Mouse (Mus musculus): ENCODE results near the gene Ptp4a2.
"Not testable (repeated sequence)": the region's sequence is repeated elsewhere in the genome, so short reads cannot be mapped to it uniquely, and the experiment has no call there.

Ptp4a2 gene

GRCm38 (mm10) chr4:129853053-129853452 is 42.0 kb downstream of the Ptp4a2 start:
- no peak for DNase-seq (ENCODE audit: low spot score)

- no peak for DNase-seq (ENCODE audit: low spot score)
These were observed 43.0 kb downstream of the Ptp4a2 start for GRCm38 (mm10) chr4:129853996-129854395.

GRCm38 (mm10) chr4:129854615-129855014 is 43.6 kb downstream of the Ptp4a2 start:
- no peak for DNase-seq (ENCODE audit: low spot score)

DNA sequence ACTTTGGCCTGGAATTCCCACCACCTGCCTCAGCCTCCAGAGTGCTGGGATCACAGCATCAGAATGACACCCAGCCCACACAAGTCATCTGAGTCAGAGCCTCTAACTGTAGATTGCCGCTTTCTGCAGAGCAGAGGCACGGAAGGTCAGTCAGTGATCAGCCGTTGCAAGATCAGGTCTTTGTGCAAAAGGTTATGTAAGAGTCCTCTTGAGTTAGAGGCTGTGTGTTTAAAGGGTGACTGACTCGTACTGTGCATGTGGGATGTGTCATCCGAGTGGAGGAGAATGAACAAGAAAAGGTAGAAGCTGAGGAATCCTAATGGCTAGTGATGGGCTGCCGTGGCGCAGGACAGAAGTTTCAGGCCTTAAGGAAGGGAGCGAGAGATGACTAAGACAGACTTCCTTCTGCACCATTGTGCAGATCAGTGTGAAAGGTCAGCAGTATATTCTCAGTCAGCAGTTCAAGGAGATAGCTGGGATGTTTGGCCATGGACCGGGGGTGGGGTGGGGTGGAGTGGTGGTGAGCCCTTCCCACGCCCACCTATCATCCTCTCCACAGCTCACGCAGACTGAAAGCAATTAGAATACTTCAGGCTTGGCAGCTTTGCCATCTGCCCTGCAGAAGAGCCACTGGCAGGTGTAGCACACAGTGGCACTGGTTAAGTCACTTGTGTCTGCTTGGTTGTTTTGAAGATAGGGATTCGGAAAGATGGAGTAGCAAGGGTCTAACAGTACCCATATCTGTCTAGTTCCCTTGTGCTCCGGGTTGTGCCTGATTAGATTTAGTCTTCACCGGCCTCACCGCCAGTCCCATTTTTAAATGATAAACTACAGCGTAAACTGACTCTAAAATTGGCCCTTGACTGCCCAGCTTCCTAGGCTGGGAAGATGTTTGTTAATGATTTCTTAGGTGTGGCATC is 44.3 kb downstream of the Ptp4a2 start:
- no peak for DNase-seq (ENCODE audit: low spot score)

DNA sequence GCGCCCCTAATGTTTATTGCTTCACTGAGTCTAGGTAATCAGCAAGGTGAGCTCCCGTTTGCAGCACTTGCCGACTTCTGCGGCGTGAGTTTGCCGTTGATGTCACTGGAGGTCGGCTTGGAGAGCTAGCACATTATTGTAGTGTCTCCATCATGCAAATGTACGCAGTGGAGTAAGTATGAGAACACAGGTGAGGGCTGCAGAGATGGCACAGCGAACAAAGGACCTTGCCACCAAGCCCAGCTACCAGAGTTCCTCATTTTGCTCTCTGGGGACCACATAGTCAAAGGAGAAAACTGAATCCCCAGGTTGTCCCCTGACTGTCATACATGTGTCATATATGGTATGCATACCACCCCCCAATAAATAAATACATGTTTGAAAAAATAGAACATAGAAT is 49.4 kb downstream of the Ptp4a2 start:
- DNase-seq (ENCODE audit: low spot score), result no peak

DNA sequence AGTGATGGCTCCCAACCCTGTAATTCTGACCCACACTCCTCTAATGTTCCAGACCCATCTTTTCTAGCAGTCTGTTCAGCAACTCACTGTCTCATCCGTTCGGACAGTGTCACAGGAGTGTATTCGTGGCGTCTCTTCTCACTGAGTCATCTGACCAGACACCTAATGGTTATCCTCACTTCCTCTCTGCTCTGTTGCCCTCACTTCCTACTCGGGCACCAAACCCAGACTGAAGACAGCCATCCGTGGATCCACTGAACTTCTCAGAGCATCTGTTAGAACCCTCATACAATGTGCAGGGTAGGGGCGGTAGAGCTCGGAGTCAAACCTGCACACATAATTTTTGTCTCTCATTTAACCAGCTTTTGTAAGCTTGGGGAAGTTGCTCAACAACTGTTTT is 50.4 kb downstream of the Ptp4a2 start:
- no peak for DNase-seq (ENCODE audit: low spot score)

- no peak for DNase-seq (ENCODE audit: low spot score)
These were observed 51.3 kb downstream of the Ptp4a2 start for GRCm38 (mm10) chr4:129862357-129862756.

DNA sequence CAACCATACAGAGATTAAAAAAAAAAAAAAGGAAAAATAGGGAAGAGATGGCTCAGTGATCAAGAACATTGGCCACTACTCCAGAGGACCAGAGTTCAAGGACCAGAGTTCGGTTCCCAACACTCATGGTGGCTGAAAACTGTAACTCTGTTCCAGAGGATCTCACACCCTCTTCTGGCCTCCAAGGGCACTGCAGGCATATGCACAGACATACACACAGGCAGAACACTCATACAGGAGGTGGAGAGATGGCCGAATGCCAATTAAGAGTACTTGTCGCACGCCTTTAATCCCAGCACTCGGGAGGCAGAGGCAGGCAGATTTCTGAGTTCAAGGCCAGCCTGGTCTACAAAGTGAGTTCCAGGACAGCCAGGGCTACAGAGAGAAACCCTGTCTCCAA is 55.2 kb downstream of the Ptp4a2 start:
- not testable (repeated sequence) for DNase-seq (ENCODE audit: low spot score)

DNA sequence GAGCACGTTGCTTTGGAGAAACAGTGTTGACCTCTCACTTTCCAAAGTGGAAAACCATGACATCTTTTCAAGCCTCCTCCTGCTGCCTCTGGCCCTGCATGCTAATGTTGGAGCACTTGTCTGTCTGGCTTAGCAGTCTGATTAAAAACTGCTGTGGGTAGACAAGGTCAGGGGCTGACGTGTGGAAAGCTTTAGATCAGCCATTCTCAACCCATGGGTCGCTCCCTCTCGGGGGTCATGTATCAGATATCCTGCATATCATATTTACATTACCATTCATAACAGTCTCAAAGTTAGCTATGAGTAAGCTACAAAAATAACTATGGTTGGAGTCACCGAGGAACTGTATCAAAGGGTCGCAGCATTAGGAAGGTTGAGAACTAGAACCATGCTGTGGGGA is 57.2 kb downstream of the Ptp4a2 start:
- no peak for DNase-seq (ENCODE audit: low spot score)

DNA sequence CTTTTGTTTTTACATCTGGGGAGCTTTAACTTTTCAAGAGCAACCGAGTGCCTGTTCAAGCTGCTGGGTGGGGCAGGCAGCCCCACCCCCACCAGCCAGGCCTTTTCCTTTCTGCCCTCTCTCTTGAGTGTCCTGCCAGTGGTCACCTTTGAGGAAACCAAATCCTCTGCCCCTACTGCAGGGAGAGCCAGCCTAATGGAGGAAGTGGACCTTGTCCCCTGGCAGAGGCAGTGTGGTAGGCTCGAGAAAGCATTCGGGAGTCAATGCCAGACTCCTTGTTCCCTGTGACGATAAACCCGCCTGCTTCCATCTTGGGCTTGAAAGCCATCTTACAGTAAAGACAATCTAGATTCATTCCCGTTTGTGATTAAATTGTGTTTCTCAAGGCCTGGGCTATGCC is 59.5 kb downstream of the Ptp4a2 start:
- no peak for DNase-seq (ENCODE audit: low spot score)

GRCm38 (mm10) chr4:129872376-129872922 is 61.4 kb downstream of the Ptp4a2 start:
- no peak for DNase-seq (ENCODE audit: low spot score)

GRCm38 (mm10) chr4:129874805-129875204 is 63.8 kb downstream of the Ptp4a2 start:
- no peak for DNase-seq (ENCODE audit: low spot score)

DNA sequence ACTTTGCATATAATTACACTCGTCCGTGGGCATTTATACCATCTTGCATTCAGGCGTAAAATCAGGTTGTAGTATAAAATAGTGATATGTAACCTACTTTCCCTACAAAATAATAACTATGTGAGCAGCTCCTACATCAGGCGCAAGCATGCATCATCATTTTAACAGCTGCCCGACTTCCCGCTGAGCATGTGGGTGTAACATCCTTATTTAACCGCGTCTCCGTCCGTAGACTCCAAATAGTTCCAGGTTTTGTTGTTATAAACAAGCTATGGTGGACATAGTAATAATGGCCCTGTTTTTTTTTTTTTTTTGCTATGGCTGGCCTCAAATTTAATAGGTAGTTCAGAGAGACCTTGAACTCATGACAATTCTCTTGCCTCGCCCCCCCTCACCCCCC is 64.4 kb downstream of the Ptp4a2 start:
- DNase-seq (ENCODE audit: low spot score), result no peak

DNA sequence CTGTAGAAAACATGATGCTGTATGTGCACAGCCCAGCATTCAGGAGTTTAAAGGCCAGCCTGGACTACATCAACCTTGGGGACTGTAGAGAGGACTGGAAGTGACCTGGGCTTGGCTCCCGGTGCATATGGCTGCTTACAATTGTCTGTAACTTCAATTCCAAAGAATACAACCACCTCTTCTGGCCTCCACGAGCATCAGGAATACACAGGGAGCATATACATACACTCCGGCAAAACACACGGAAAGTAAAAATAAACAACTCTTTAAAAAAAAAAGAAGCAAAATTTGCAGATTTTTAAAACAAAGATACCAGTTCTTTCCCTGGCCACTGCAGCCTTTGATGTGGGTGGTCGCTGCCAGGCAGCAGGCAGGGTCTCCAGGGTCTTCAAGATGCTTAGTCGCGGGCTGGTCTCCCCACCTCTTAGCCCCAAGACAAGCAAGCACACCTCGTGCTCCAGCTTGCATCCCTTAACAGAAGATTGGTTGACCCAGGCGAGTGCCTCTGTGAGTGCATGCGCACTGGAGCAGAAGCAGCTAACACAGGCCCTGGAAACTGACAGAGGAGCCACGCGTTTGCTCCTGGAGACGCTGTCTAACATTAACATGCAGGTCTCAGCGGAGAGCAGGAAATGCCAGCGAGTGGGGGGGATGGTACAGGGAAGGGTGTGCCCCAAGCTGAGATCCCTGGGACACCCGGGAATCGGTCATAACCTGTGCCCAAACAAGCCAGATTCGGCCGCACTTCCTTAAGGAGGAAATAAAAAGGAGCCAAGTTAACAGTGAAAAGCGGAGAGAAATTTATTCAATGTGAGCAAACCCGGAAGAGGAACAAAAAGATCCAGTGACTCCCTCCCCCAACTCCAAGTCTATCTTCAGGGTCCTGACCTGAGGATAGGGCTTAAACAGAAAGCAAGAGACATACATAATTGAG is 66.1 kb downstream of the Ptp4a2 start:
- DNase-seq (ENCODE audit: low spot score), result peak; percentile 89

GRCm38 (mm10) chr4:129877967-129878655 is 67.1 kb downstream of the Ptp4a2 start:
- no peak for DNase-seq (ENCODE audit: low spot score)

GRCm38 (mm10) chr4:129878656-129879145 is 67.7 kb downstream of the Ptp4a2 start:
- no peak for DNase-seq (ENCODE audit: low spot score)

GRCm38 (mm10) chr4:129879206-129879780 is 68.3 kb downstream of the Ptp4a2 start:
- DNase-seq (ENCODE audit: low spot score), result no peak

DNA sequence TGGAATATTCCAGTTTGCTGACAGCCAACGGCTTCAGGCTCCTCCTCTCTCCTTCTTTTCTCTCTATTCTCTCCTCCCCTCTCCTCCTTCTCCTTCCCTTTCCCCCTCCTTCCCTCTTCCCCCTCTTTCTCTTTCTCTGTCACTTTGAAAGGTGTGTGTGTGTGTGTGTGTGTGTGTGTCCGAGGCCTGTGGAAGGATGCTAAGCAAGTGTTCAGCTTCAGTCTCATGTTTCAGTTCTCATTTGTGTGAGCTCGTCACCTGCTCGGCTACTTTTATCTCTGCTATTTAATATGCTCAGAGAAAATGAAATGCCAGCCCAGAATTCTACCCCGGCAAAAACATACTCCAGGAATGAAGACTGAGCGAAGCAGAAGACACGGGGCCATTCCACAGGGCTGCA is 69.6 kb downstream of the Ptp4a2 start:
- DNase-seq (ENCODE audit: low spot score), result no peak

DNA sequence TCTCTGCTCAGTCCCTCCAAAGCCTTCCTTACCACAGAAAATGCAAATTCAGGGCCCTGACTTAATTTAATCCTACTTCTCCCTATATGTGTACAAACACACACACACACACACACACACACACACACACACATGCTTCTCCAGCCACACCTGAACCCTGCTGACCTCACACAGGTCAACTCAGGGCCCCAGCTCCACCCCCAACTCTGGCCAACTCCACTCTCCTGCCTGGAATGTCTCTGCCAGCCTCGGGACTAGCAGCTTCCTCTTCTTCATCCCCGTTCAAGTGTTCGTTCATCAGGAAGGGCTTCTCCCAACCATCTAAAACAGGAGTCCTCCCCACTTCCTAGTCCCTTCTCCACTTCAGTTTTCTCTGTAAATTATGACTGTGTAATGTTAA is 70.6 kb downstream of the Ptp4a2 start:
- DNase-seq (ENCODE audit: low spot score), result no peak

DNA sequence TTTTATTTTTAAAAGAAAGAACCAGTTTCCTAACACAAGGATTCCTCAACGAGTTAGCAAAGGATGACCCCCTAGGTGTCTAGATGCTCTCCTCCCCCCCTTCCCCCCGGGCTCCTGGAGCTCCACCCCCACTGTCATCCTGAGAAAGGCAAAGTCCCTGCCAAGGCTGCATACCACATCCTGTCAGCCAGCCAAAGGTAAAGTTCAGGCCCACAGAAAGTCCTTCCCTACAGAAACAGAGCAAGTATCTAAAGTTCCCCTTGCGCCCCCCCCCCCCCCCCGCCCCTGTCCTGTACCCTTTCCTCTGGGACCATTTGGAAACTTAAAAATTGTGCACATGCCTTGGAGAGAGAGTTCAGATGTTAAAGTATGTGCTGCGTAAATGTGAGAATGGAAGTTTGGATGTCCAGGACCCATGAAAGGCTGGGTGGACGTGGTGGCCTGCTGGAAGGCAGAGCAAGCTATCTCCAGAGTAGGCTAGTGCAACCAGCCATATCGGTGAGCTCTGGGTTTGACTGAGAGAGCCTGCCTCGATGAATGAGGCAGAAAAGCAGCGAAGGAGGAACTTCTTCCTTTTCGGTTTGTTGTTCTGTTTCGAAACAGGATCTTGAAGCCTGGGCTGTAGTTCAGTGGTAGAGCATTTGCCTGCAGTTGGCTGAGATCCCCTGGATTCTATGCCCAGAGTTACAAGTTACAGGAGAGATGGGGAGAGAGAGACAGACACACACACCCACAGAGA is 71.7 kb downstream of the Ptp4a2 start:
- peak; percentile 35 for DNase-seq (ENCODE audit: low spot score)

All from embryo, embryonic 10 days (tissue).